Mouse (Mus musculus): ENCODE measurements around the gene Radil. TPM values are rescaled to one million over a fixed set of nuclear protein-coding genes. Genes with fewer than 3 reads are reported as not detected.

Radil gene
- total and polyA plus RNA-seq, 3 experiments = not detected

DNA sequence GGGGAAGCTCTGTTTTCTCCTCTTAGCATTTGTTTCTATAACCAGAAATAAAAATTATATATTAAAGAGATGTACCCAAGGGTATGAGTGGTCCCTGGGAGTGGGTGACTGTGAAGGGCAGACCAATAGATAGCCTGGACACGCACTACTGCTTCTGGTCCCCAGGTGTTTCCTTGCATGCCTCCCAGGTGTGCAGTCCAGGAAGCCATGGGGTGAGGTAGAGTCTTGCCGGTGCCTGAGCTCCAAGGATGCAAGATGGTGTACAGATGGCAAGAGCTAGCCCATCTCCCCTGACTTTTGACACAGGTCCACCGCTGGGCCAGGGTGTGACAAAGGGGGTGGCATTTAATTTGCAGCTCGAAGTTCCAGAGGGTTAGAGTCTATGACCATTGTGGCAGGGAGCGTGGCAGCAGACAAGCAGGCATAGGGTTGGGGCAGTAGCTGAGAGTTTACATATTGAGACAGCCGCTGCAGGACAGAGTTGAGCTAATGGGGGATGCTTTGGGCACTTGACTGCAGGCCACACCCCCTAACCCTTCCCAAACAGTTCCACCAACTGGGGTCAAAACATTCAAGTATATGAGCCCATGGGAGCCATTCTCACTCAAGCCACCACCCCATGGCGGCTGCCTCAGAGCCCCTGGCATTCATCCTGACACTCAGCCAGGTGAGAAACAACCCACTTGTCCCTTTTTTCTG, 88.8 kb downstream of the Radil start:
- peaks cover 26 to 70% of the 10 kb centered on the region in 2 experiments for H3K36me3 ChIP-seq (replicated peaks in 1 of 2; ENCODE audit: control insufficient read depth in 1 of 2, insufficient read depth in 1 of 2, low read length in 1 of 2)

DNA sequence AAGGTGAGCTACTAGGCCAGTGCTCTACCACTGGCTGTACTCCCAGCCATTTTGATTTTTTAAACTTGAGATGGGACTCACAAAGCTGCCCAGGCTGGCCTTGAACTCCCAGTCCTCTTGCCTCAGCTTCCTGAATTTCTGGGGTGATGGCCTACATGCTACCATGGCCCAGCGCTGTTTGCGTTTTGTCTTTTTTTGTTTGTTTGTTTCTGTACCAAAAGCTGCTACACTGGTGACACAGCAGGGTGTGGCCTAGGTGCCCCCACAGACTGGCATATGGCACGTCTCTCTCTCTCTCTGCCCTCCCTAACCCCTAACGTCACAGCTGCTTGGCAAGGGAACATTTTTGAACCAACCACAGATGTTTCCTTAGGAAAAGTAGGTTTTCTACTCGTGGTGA, 91.1 kb downstream of the Radil start:
- Histone ChIP-seq H3K4me3 (replicated peaks in 1 of 3; ENCODE audit: low read depth in 2 of 3, low read length in 2 of 3, poor library complexity in 1 of 3) (no peak overlapping the region), H3K9me3 (replicated peaks; ENCODE audit: low read length) (peaks cover 7% of the 10 kb centered on the region), H3K27ac (ENCODE audit: insufficient read depth, low read depth) (no peak overlapping the region), H3K27me3 (replicated peaks) (no peaks in the 10 kb centered on the region), H3K4me2 (ENCODE audit: insufficient read depth, low read depth, poor library complexity, severe bottlenecking) (no peak overlapping the region), H3K9ac (ENCODE audit: insufficient read depth, low read depth) (no peak overlapping the region), H3K36me3 (replicated peaks in 1 of 2; ENCODE audit: control insufficient read depth in 1 of 2, insufficient read depth in 1 of 2, low read length in 1 of 2) (peaks cover 40 to 75% of the 10 kb centered on the region in 2 experiments), H3K4me1 (ENCODE audit: control insufficient read depth in 1 of 2, insufficient read depth in 2 of 2) (peaks cover 1 to 12% of the 10 kb centered on the region in 2 experiments; a peak in 3 of 4 replicates), H3K79me2 (replicated peaks; ENCODE audit: control insufficient read depth, extremely low read depth, insufficient read depth, poor library complexity, severe bottlenecking) (peaks cover 5% of the 10 kb centered on the region)
- no peak for DNase-seq (ENCODE audit: extremely low read depth)
- in situ Hi-C loops (cut with MboI; ENCODE audit: low pct_ligation_motif_present, low pct_unique_long_range_greater_than_20kb, low sequenced_read_pairs) (no loop called here), dilution Hi-C loops (cut with MboI; ENCODE audit: extremely low pct_ligation_motif_present, extremely low pct_unique_long_range_greater_than_20kb, low sequenced_read_pairs) (no loop called here)
- TF ChIP-seq GABPA (IDR thresholded peaks at IDR 0.05; ENCODE audit: insufficient replicate concordance, low read depth, low read length) (no peak), HCFC1 (IDR thresholded peaks at IDR 0.05; ENCODE audit: low read depth, low read length) (no peak)

More for the DNA sequence above, 88.8 kb downstream of the Radil start:
- Histone ChIP-seq H3K9ac (ENCODE audit: insufficient read depth, low read depth) (no peak overlapping the region), H3K4me2 (ENCODE audit: insufficient read depth, low read depth, poor library complexity, severe bottlenecking) (no peak overlapping the region), H3K9me3 (replicated peaks; ENCODE audit: low read length) (peaks cover 7% of the 10 kb centered on the region), H3K4me1 (ENCODE audit: control insufficient read depth in 1 of 2, insufficient read depth in 2 of 2) (peaks cover 3 to 22% of the 10 kb centered on the region in 2 experiments; a peak in 3 of 4 replicates), H3K27ac (ENCODE audit: insufficient read depth, low read depth) (no peak overlapping the region), H3K27me3 (replicated peaks) (no peaks in the 10 kb centered on the region), H3K79me2 (replicated peaks; ENCODE audit: control insufficient read depth, extremely low read depth, insufficient read depth, poor library complexity, severe bottlenecking) (peaks cover 11% of the 10 kb centered on the region), H3K4me3 (replicated peaks in 1 of 3; ENCODE audit: low read depth in 2 of 3, low read length in 2 of 3, poor library complexity in 1 of 3) (no peak overlapping the region)
- dilution Hi-C loops (cut with MboI; ENCODE audit: extremely low pct_ligation_motif_present, extremely low pct_unique_long_range_greater_than_20kb, low sequenced_read_pairs) = no loop called here
- TF ChIP-seq TBP (conservative IDR thresholded peaks at IDR 0.05; ENCODE audit: low read depth, low read length) (no peak), NRF1 (IDR thresholded peaks at IDR 0.05; ENCODE audit: low read depth, low read length) (no peak), UBTF (IDR thresholded peaks at IDR 0.05; ENCODE audit: low read depth, low read length) (no peak), MAZ (IDR thresholded peaks at IDR 0.05; ENCODE audit: low read depth, low read length) (no peak), MEF2A (IDR thresholded peaks at IDR 0.05; ENCODE audit: borderline replicate concordance, low read depth, low read length) (no peak), RCOR1 (conservative IDR thresholded peaks at IDR 0.05; ENCODE audit: low read depth, low read length) (no peak)
- DNase-seq (ENCODE audit: extremely low read depth) = no peak
- in situ Hi-C loops (cut with MboI; ENCODE audit: low pct_ligation_motif_present, low pct_unique_long_range_greater_than_20kb, low sequenced_read_pairs) = no loop called here

DNA sequence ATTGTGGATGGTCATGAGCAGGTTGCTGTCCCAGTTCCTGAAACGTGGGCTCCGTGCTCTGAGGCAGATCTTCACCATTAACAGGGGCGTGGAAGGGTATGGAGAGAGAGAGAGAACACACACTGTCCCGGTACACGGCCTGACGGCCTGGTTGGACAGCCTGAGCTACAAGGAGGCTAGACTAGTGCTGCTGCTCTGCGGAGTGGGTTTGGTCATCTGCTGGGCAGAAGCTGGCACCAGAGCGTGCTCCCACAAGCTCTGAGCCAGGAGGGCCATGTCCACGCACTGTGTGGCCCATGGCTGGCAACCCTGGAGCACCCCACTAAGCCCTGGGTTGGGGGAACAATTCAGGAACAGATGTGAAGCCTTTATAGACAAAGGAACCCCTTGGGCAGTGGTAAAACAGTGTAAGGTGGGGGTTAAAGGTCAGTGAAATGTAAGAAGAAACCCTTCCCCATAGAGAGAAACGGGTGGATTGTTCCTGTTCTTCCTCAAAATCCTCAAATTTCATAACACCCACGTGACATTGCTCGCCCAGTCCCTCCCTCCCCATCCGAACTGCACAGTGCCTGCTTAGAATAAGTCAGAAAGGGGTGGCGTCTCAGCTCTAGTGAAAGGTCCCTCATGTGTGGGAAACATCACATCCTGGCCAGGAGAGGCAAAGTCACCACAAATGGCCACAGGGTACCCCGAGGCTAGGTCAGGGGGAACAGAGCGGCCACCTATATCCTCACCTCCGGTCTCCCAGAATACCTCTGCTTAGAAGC, 91.9 kb downstream of the Radil start:
- Histone ChIP-seq H3K4me3 (replicated peaks in 1 of 3; ENCODE audit: low read depth in 2 of 3, low read length in 2 of 3, poor library complexity in 1 of 3) (no peak overlapping the region), H3K9me3 (replicated peaks; ENCODE audit: low read length) (peaks cover 7% of the 10 kb centered on the region), H3K4me1 (ENCODE audit: control insufficient read depth in 1 of 2, insufficient read depth in 2 of 2) (peaks cover 0 to 8% of the 10 kb centered on the region in 2 experiments; a peak in 1 of 4 replicates), H3K36me3 (replicated peaks in 1 of 2; ENCODE audit: control insufficient read depth in 1 of 2, insufficient read depth in 1 of 2, low read length in 1 of 2) (peaks cover 49 to 84% of the 10 kb centered on the region in 2 experiments), H3K27ac (ENCODE audit: insufficient read depth, low read depth) (no peak overlapping the region), H3K4me2 (ENCODE audit: insufficient read depth, low read depth, poor library complexity, severe bottlenecking) (no peak overlapping the region), H3K79me2 (replicated peaks; ENCODE audit: control insufficient read depth, extremely low read depth, insufficient read depth, poor library complexity, severe bottlenecking) (no peaks in the 10 kb centered on the region), H3K27me3 (replicated peaks) (no peaks in the 10 kb centered on the region), H3K9ac (ENCODE audit: insufficient read depth, low read depth) (no peak overlapping the region)
- no peak for DNase-seq (ENCODE audit: extremely low read depth)
- dilution Hi-C loops (cut with MboI; ENCODE audit: extremely low pct_ligation_motif_present, extremely low pct_unique_long_range_greater_than_20kb, low sequenced_read_pairs) (no loop called here), in situ Hi-C loops (cut with MboI; ENCODE audit: low pct_ligation_motif_present, low pct_unique_long_range_greater_than_20kb, low sequenced_read_pairs) (no loop called here)
- TF ChIP-seq SMC3 (IDR thresholded peaks at IDR 0.05; ENCODE audit: low read depth, low read length) (no peak), TCF12 (IDR thresholded peaks at IDR 0.05; ENCODE audit: low read depth, low read length) (no peak), E2F4 (IDR thresholded peaks at IDR 0.05; ENCODE audit: insufficient replicate concordance, low read depth, low read length) (no peak), ZNF384 (IDR thresholded peaks at IDR 0.05; ENCODE audit: low read depth, low read length) (no peak), ETS1 (conservative IDR thresholded peaks at IDR 0.05; ENCODE audit: low read depth, low read length) (no peak), MAZ (IDR thresholded peaks at IDR 0.05; ENCODE audit: low read depth, low read length) (no peak), CHD1 (IDR thresholded peaks at IDR 0.05; ENCODE audit: low read depth, low read length) (no peak), RAD21 (IDR thresholded peaks at IDR 0.05; ENCODE audit: low read depth, low read length) (no peak), HCFC1 (IDR thresholded peaks at IDR 0.05; ENCODE audit: low read depth, low read length) (no peak), MYC (IDR thresholded peaks at IDR 0.05; ENCODE audit: low read depth, low read length) (no peak), ZKSCAN1 (IDR thresholded peaks at IDR 0.05; ENCODE audit: borderline replicate concordance, low read depth, low read length) (no peak), JUN (IDR thresholded peaks at IDR 0.05; ENCODE audit: insufficient read depth, low read depth, low read length) (no peak), KAT2A (IDR thresholded peaks at IDR 0.05; ENCODE audit: insufficient replicate concordance, low read length) (no peak), EP300 (IDR thresholded peaks at IDR 0.05; ENCODE audit: low read length) (no peak), ZMIZ1 (IDR thresholded peaks at IDR 0.05; ENCODE audit: low read depth, low read length) (no peak), MEF2A (IDR thresholded peaks at IDR 0.05; ENCODE audit: borderline replicate concordance, low read depth, low read length) (no peak), TBP (conservative IDR thresholded peaks at IDR 0.05; ENCODE audit: low read depth, low read length) (no peak)
